Mouse (Mus musculus) bone marrow macrophage, adult 2 months (primary cell): ENCODE results near the gene Klk11.

ENCODE experiments used
- CTCF ChIP-seq: IDR thresholded peaks from 2 replicates; pipeline ENCODE4 v1.5.1; 2012; ENCODE audit warnings: low read depth, mild to moderate bottlenecking, low read length, moderate library complexity
- POLR2A ChIP-seq: IDR thresholded peaks from 2 replicates; pipeline ENCODE4 v1.6.1; 2012; ENCODE audit warnings: mild to moderate bottlenecking, low read depth, low read length, borderline replicate concordance

GRCm38 (mm10) chr7:43796355-43796754, 22.0 kb downstream of the Klk11 start:
- TF ChIP-seq POLR2A (no peak), CTCF (no peak)
